Comparison of ENCODE assay signal across 10 mouse cellular contexts in the genomic region with DNA sequence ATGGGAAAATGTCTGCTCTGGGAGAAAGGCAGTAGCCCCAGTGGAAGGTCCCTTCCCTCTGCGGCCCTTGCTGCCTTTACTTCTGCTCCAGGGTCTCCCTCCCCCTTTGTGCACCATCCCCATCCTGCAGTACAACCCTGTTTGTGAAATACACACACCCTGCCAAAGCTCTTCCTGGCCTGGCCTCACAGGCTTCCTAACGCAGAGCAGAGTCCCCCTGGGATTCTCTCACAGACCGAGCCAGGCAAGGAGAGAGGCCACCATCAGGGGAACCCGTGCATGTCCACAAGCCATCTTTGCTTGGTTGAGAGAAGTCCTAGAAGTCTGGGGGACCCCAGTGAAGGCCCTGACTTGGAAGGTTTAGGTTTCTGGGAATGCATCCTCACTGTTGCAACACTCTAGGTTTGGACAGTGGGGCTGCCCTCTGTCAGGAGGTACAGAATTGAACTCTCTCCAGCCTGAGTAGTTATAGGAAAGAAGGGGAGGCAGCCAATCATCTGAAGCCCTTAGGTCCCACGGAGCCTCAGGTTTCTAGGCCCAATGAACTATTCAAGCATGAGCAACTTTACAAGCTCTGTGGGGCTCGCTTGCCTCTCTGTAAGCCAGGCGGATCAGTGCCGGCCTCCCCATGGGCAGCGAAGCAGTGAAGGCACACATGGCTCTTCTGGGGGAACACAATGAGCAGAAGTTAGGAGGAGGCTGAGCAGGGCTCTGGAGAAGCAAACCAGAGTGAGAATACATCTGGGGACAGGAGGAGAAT. TPM values are rescaled to one million over a fixed set of nuclear protein-coding genes. Genes with fewer than 3 reads are reported as not detected.
A peak's percentile ranks its signal among the peaks of the same experiment; 100 is the strongest.
DNase-seq lines count a peak whose midpoint lies in the region; TF ChIP-seq lines count a peak whose summit lies in the region.
"Had no signal": no experiment of that assay in that cellular context is flagged by ENCODE, and none has a peak within 500 bp of the region (broad histone marks: within the 10 kb centered on the region; RNA-seq: fewer than 3 reads in every experiment).

No protein-coding gene starts in this region.

- TF ChIP-seq POLR2A in heart, adult 2 months (IDR thresholded peaks at IDR 0.05; ENCODE audit: insufficient read depth, low read depth, low read length): no peak

- no peak for TF ChIP-seq EP300 in heart, adult 2 months (IDR thresholded peaks at IDR 0.05; ENCODE audit: insufficient read depth, low read depth, low read length)

- no peak overlapping the region for H3K4me3 ChIP-seq in heart, adult 2 months
- no peak overlapping the region for H3K4me3 ChIP-seq in limb, embryonic 10.5 days
- no peak overlapping the region for H3K4me3 ChIP-seq in layer of hippocampus, adult 2 months
- H3K4me3 ChIP-seq: liver, embryonic 15.5 days had no signal

- TF ChIP-seq CTCF in heart, adult 2 months (IDR thresholded peaks at IDR 0.05): no peak
- no peak for TF ChIP-seq CTCF in layer of hippocampus, adult 2 months (conservative IDR thresholded peaks at IDR 0.05)

- H3K27ac ChIP-seq in heart, adult 2 months: peak overlapping the region; percentile 54
- H3K27ac ChIP-seq in limb, embryonic 10.5 days: peak overlapping the region; percentile 65
- no peak overlapping the region for H3K27ac ChIP-seq in layer of hippocampus, adult 2 months
- H3K27ac ChIP-seq: liver, embryonic 15.5 days had no signal

- DNase-seq in heart, adult 2 months: peak in 1 of 2 experiments; percentile 61
- DNase-seq in heart, postnatal 25 days (ENCODE audit: low spot score): no peak
- peak; percentile 86 for DNase-seq in NIH3T3 (ENCODE audit: low read depth)
- peak; percentile 64 for DNase-seq in gastrocnemius, postnatal 14 days
- no peak for DNase-seq in limb, embryonic 10.5 days (ENCODE audit: low spot score)
- no peak for DNase-seq in layer of hippocampus, adult 2 months (ENCODE audit: low spot score in 2 of 2)
- no peak for DNase-seq in spleen, postnatal 36 days (ENCODE audit: low spot score in 2 of 2)
- DNase-seq in cerebellum, postnatal 25 days: no peak
- DNase-seq: layer of hippocampus, postnatal 36 days had no signal

- WGBS in heart, adult 2 months: 62% methylated on average over 9 of the region's 9 CpGs
- 82% methylated on average over 9 of the region's 9 CpGs for WGBS in limb, embryonic 10.5 days

- peaks cover 2% of the 10 kb centered on the region; the same call in 1 of the 2 replicates for H3K27me3 ChIP-seq in heart, adult 2 months (ENCODE audit: control insufficient read depth, insufficient read depth, low read length)
- H3K27me3 ChIP-seq in limb, embryonic 10.5 days (ENCODE audit: low read depth, poor library complexity, severe bottlenecking): peaks cover 76% of the 10 kb centered on the region

- H3K9me3 ChIP-seq in limb, embryonic 10.5 days (replicated peaks): no peaks in the 10 kb centered on the region
- H3K9me3 ChIP-seq: liver, embryonic 15.5 days had no signal

- peaks cover 8% of the 10 kb centered on the region for H3K4me1 ChIP-seq in heart, adult 2 months (ENCODE audit: control insufficient read depth, insufficient read depth, low read length)
- H3K4me1 ChIP-seq in limb, embryonic 10.5 days: peaks cover 51% of the 10 kb centered on the region

- H3K9ac ChIP-seq in heart, adult 2 months (ENCODE audit: low read depth, low read length): no peak overlapping the region
- H3K9ac ChIP-seq: liver, embryonic 15.5 days had no signal

- intact Hi-C loops in heart, adult 2 months (cut with DNase I): no loop called here
- intact Hi-C loops in heart, postnatal 25 days (cut with DNase I): no loop called here
- intact Hi-C loops in gastrocnemius, postnatal 14 days (cut with DNase I; ENCODE audit: low total_unique reads): no loop called here

- no peaks in the 10 kb centered on the region for H3K36me3 ChIP-seq in heart, adult 2 months (ENCODE audit: control insufficient read depth, insufficient read depth, low read length)
- no peaks in the 10 kb centered on the region for H3K36me3 ChIP-seq in limb, embryonic 10.5 days
- H3K36me3 ChIP-seq: liver, embryonic 15.5 days had no signal

- H3K79me2 ChIP-seq in heart, adult 2 months (replicated peaks; ENCODE audit: control insufficient read depth, insufficient read depth, low read length): no peaks in the 10 kb centered on the region

RNA-seq across cellular contexts. Expression of a gene that starts 3.7 kb away (rescaled TPM):
- 1 to 10 TPM in 1 of 2 experiments, under 1 TPM in 1; 0.73 to 1.6 TPM for total RNA-seq in heart, adult 2 months (2021)
- polyA plus RNA-seq in heart, adult 2 months (2012; rRNA removed): 7.1 and 10.0 TPM in 2 replicates
- total RNA-seq in heart, postnatal 25 days (2021): 1 to 10 TPM in 1 of 2 experiments, under 1 TPM in 1; 0.99 to 2.3 TPM
- total RNA-seq in gastrocnemius, postnatal 14 days (2021): 1 to 10 TPM; 2.5 to 3.9 TPM
- 0.38 and 0.48 TPM in 2 replicates for polyA plus RNA-seq in limb, embryonic 10.5 days (2016; fragmentation: Nextera tagmentation; extraction: Ambion mirVana)
- under 1 TPM; 0.59 to 0.76 TPM for total RNA-seq in layer of hippocampus, adult 2 months (2021)

RNA-seq across cellular contexts. Expression of a gene that starts 17.1 kb away (rescaled TPM):
- 1 to 10 TPM; 7.2 to 8.4 TPM for total RNA-seq in heart, adult 2 months (2021)
- polyA plus RNA-seq in heart, adult 2 months (2012; rRNA removed): 21.3 TPM in 2 replicates
- total RNA-seq in heart, postnatal 25 days (2021): 1 to 10 TPM; 6.6 to 7.0 TPM
- total RNA-seq in gastrocnemius, postnatal 14 days (2021): 1 to 10 TPM; 3.8 to 5.1 TPM
- polyA plus RNA-seq in limb, embryonic 10.5 days (2016; fragmentation: Nextera tagmentation; extraction: Ambion mirVana): 7.1 and 10.1 TPM in 2 replicates
- 10 to 100 TPM; 62.8 to 64.0 TPM for total RNA-seq in layer of hippocampus, adult 2 months (2021)

RNA-seq across cellular contexts. Expression of a gene that starts 26.6 kb away (rescaled TPM):
- total RNA-seq in heart, adult 2 months (2021): 1 to 10 TPM; 2.1 to 2.5 TPM
- 3.1 and 3.3 TPM in 2 replicates for polyA plus RNA-seq in heart, adult 2 months (2012; rRNA removed)
- 1 to 10 TPM; 1.6 to 2.2 TPM for total RNA-seq in heart, postnatal 25 days (2021)
- under 1 TPM; 0.78 to 0.90 TPM for total RNA-seq in gastrocnemius, postnatal 14 days (2021)
- polyA plus RNA-seq in limb, embryonic 10.5 days (2016; fragmentation: Nextera tagmentation; extraction: Ambion mirVana): 0.09 and 0.10 TPM in 2 replicates
- under 1 TPM; 0.20 to 0.46 TPM for total RNA-seq in layer of hippocampus, adult 2 months (2021)

Comparison
In these comparisons a context has a peak if more than half of its experiments do, and no peak if none do; other contexts are left out.
1. DNase-seq: peak in NIH3T3 (single experiment) and gastrocnemius, postnatal 14 days (single experiment); none in heart, postnatal 25 days (single experiment), limb, embryonic 10.5 days (single experiment), layer of hippocampus, adult 2 months (0 of 2), spleen, postnatal 36 days (0 of 2) and cerebellum, postnatal 25 days (0 of 2).
2. RNA of a gene that starts 17.1 kb away (total RNA-seq): 62.8 to 64.0 TPM in layer of hippocampus, adult 2 months; 7.2 to 8.4 TPM in heart, adult 2 months, 6.6 to 7.0 TPM in heart, postnatal 25 days and 3.8 to 5.1 TPM in gastrocnemius, postnatal 14 days; every median in the first group is over 4 times any median in the second.